Mouse (Mus musculus) midbrain, embryonic 11.5 days (tissue): Measurements from ENCODE around the gene Ppp4c. TPM values are rescaled to one million over a fixed set of nuclear protein-coding genes. Genes with fewer than 3 reads are reported as not detected.
A peak's percentile ranks its signal among the peaks of the same experiment; 100 is the strongest.

Source experiments
- ATAC-seq: fragments of 200-750 bp; cut with Nextera tagmentation; 2 replicates; pipeline ENCODE4 v1.8.0; 2017; ENCODE audit warnings: moderate TSS enrichment, moderate library complexity; ENCODE audit not compliant: low FRiP score
- DNase-seq: peaks from one replicate; pipeline ENCODE4 v3.0.0; 2015; ENCODE audit warnings: low spot score; ENCODE audit errors: missing footprints
- H3K27ac ChIP-seq: fragments of 300-500 bp; sonication (generic); 2 replicates; pipeline ENCODE4 v1.5.1; 2014; ENCODE audit warnings: low read depth, low read length
- H3K27me3 ChIP-seq: fragments of 300-500 bp; sonication (generic); 2 replicates; pipeline ENCODE4 v1.6.1; 2014; ENCODE audit warnings: mild to moderate bottlenecking, low read length, moderate library complexity, mixed read lengths; ENCODE audit not compliant: control insufficient read depth, insufficient read depth
- H3K36me3 ChIP-seq: fragments of 300-500 bp; sonication (generic); 2 replicates; pipeline ENCODE4 v1.6.1; 2014; ENCODE audit warnings: mild to moderate bottlenecking, low read length, moderate library complexity, mixed read lengths; ENCODE audit not compliant: control insufficient read depth, insufficient read depth
- H3K4me1 ChIP-seq: fragments of 300-500 bp; sonication (generic); 2 replicates; pipeline ENCODE4 v1.6.1; 2014; ENCODE audit warnings: low read length; ENCODE audit not compliant: control insufficient read depth, insufficient read depth
- H3K4me2 ChIP-seq: fragments of 300-500 bp; sonication (generic); 2 replicates; pipeline ENCODE4 v1.6.1; 2014; ENCODE audit warnings: mild to moderate bottlenecking, moderate library complexity
- H3K4me3 ChIP-seq: fragments of 300-500 bp; sonication (generic); 2 replicates; pipeline ENCODE4 v1.5.1; 2014; ENCODE audit warnings: low read depth, low read length
- H3K9ac ChIP-seq: fragments of 300-500 bp; sonication (generic); 2 replicates; pipeline ENCODE4 v1.6.1; 2014; ENCODE audit warnings: low read length
- H3K9me3 ChIP-seq: fragments of 300-500 bp; sonication (generic); 2 replicates; pipeline ENCODE4 v1.6.1; 2016; ENCODE audit warnings: low read length; ENCODE audit not compliant: control insufficient read depth
- WGBS: fragments of 180-500 bp; shearing (Covaris S2); extraction: QIAGEN DNeasy Blood & Tissue Kit; methylation state at CpG from one replicate; pipeline ENCODE4 v1.1.7; 2014; 5-methylcytosine and 5-hydroxymethylcytosine counted together
- polyA plus RNA-seq: library from polyadenylated mRNA; unstranded; fragments of >200 nt; fragmentation: Nextera tagmentation; extraction: Ambion mirVana; gene quantifications from 2 replicates; pipeline ENCODE4 v1.2.1, GENCODE M21; 2014

Ppp4c gene
- polyA plus RNA-seq, 1 experiment from 2014 or later: 335 TPM

DNA sequence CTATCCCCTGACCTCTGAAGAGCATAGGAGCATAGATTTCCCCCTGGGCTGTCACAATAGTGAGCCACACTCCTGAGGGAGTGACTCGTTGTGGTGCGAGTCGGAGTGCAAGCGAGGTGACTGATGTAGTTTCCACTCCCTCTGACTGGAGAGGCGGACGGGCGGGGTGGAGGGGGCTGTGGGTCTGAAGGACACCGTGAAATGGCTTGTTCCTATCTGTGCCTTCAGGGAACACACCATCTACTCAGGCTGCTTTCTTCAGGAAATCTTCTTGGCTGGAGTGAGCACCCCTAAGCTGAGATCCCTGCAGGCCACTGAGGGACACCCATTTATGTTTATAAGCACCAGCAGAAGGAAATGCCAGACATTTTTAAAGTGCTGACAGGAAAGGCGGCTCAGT lies 30.4 kb upstream of the Ppp4c start:
- H3K27ac ChIP-seq: no peak overlapping the region
- no peaks in the 10 kb centered on the region for H3K36me3 ChIP-seq
- peak overlapping the region; percentile 73 for H3K9ac ChIP-seq
- H3K4me1 ChIP-seq: peaks cover 11% of the 10 kb centered on the region
- peak overlapping the region; percentile 53 for H3K4me3 ChIP-seq
- peak overlapping the region; percentile 69 for H3K4me2 ChIP-seq
- peak; percentile 89 for DNase-seq
- H3K27me3 ChIP-seq: peaks cover 2% of the 10 kb centered on the region; the same call in 1 of the 2 replicates
- ATAC-seq: peak; percentile 14; the same call in 1 of the 2 replicates
- 14% methylated on average over 9 of the region's 9 CpGs for WGBS
- H3K9me3 ChIP-seq: no peaks in the 10 kb centered on the region

DNA sequence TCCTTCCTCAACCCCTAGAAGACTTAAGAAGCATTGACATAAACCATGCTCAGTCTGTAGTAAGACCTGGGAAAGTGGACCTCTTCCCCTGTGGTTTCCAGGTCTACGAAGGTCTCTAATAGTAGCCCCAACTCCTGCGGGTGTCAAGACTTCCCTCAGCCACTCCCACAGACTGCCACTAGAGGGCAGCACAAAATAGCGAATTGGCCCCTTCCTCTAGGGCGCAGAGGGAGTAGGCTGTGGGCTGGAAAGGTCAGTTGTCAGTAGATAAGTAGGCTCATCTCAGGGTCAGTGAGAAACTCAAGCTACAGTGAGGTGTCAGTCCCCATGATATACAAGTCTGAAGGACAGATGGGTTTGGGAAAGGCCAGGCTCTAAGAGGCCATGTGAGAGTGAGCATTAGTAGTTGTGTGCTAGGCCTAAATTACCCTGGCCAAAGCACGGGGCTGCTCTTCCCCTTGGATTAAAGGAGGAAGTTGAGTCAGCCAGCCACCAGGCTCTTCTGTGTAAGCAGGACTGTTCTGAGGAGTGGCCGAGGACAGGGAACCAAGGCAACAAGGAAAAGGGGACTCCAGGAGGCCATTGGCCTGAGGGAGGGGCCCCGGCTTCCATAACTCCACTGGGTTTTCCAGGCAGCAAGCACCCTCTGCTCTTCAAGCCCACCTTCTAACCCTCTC lies 29.7 kb upstream of the Ppp4c start:
- ATAC-seq (peak; percentile 51; the same call in 1 of the 2 replicates), DNase-seq (peak; percentile 99)
- no peaks in the 10 kb centered on the region for H3K9me3 ChIP-seq
- H3K4me1 ChIP-seq: peaks cover 11% of the 10 kb centered on the region
- peaks cover 2% of the 10 kb centered on the region for H3K27me3 ChIP-seq
- no peak overlapping the region for H3K27ac ChIP-seq
- H3K4me3 ChIP-seq: no peak overlapping the region
- H3K36me3 ChIP-seq: no peaks in the 10 kb centered on the region
- H3K4me2 ChIP-seq: no peak overlapping the region
- WGBS: 26% methylated on average over 7 of the region's 7 CpGs
- H3K9ac ChIP-seq: peak overlapping the region; percentile 73

DNA sequence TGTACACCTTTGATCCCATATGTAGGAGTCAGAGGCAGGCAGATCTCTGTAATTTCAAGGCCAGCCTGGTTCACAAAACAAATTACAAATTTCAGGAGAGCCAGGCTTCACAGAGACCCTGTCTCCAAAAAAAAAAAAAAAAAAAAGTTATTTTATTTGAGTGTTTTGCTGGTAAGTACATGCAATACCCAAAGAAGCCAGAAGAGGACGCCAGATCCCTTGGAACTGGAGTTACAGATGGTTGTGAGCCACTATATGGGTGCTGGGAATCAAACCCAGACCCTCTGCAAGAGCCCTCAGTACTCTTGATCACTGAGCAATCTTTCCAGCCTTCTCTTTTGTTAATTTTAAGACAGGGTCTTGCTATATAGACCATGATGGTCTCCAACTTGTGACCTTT lies 26.5 kb upstream of the Ppp4c start:
- Histone ChIP-seq H3K4me1 (peaks cover 11% of the 10 kb centered on the region), H3K36me3 (no peaks in the 10 kb centered on the region), H3K9ac (no peak overlapping the region), H3K9me3 (no peaks in the 10 kb centered on the region), H3K27ac (no peak overlapping the region), H3K27me3 (peaks cover 2% of the 10 kb centered on the region), H3K4me3 (no peak overlapping the region), H3K4me2 (no peak overlapping the region)
- DNase-seq (peak; percentile 45), ATAC-seq (no peak)
- WGBS: 32% methylated on average over 1 of the region's 1 CpGs

DNA sequence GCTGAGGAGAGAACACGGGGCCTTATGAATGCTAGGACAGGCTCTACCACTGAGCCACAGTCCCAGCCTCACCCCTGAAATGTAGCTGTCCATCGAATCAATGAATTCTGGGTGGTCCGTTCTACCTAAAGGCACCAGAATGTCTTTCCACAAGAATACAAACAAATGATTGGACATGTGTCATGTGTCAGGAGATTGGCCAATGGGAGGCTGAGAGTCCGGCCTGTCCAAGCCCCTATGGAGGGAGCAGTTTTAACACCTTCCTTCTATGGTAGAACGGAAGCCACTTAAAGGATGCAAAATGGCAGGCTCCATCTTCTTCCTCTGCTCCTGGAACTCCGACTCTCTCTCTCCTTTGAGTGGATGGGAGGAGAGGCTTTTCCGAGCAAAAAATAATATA lies 25.3 kb upstream of the Ppp4c start:
- Histone ChIP-seq H3K9me3 (no peaks in the 10 kb centered on the region), H3K27me3 (peaks cover 2% of the 10 kb centered on the region), H3K4me3 (no peak overlapping the region), H3K27ac (no peak overlapping the region), H3K36me3 (no peaks in the 10 kb centered on the region), H3K4me2 (no peak overlapping the region), H3K9ac (no peak overlapping the region), H3K4me1 (peaks cover 6% of the 10 kb centered on the region)
- no peak for ATAC-seq
- WGBS: 83% methylated on average over 7 of the region's 7 CpGs
- no peak for DNase-seq

DNA sequence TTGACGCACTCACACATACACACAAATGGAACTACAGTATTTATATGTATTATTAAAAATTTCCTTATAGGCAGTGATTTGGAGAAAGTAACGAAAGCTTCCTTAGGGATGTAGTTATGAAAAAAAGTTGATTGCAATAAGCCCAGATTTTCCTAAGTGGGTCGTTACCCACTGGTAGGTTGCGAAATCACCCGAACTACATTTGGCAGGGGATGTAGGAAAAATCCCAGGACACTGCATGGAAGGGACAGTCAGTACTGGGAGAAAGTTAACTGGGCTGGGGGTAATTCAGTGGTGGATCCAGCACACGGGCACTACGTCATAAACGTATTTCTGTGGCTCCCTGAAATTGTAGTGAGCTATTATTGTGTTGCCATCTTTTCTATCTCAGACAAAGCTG lies 24.2 kb upstream of the Ppp4c start:
- no peak overlapping the region for H3K9ac ChIP-seq
- ATAC-seq: no peak
- no peak for DNase-seq
- H3K4me2 ChIP-seq: no peak overlapping the region
- WGBS: 94% methylated on average over 8 of the region's 8 CpGs
- H3K27ac ChIP-seq: no peak overlapping the region
- H3K4me1 ChIP-seq: no peaks in the 10 kb centered on the region
- no peaks in the 10 kb centered on the region for H3K9me3 ChIP-seq
- no peaks in the 10 kb centered on the region for H3K36me3 ChIP-seq
- H3K27me3 ChIP-seq: no peaks in the 10 kb centered on the region; the same call in 1 of the 2 replicates
- H3K4me3 ChIP-seq: no peak overlapping the region

DNA sequence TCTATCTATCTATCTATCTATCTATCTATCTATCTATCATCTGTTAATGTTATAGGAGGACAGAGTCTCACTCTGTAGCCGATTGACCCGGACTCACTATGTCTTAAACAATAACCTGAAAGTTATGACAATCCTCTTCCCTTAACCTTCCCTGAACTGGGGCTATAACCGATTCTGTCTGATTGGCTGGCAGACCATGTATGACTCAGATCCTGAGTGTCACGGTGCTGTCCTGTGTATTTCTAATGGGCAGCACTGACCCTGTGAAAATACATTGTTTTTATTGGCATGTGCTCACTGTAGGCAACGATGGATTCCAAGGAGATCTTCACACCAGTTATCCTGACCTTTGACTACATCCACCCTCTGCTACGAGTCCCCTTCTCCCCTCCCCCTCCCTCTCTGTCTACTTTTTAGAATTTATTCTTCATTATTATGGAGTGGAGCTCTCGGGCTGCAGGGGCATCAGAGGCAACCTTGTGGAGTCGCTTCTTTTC lies 23.5 kb upstream of the Ppp4c start:
- Histone ChIP-seq H3K4me1 (no peaks in the 10 kb centered on the region), H3K27me3 (no peaks in the 10 kb centered on the region; the same call in 1 of the 2 replicates), H3K27ac (no peak overlapping the region), H3K4me2 (no peak overlapping the region), H3K9ac (no peak overlapping the region), H3K36me3 (no peaks in the 10 kb centered on the region), H3K9me3 (no peaks in the 10 kb centered on the region), H3K4me3 (no peak overlapping the region)
- ATAC-seq (no peak), DNase-seq (no peak)
- 62% methylated on average over 8 of the region's 8 CpGs for WGBS

DNA sequence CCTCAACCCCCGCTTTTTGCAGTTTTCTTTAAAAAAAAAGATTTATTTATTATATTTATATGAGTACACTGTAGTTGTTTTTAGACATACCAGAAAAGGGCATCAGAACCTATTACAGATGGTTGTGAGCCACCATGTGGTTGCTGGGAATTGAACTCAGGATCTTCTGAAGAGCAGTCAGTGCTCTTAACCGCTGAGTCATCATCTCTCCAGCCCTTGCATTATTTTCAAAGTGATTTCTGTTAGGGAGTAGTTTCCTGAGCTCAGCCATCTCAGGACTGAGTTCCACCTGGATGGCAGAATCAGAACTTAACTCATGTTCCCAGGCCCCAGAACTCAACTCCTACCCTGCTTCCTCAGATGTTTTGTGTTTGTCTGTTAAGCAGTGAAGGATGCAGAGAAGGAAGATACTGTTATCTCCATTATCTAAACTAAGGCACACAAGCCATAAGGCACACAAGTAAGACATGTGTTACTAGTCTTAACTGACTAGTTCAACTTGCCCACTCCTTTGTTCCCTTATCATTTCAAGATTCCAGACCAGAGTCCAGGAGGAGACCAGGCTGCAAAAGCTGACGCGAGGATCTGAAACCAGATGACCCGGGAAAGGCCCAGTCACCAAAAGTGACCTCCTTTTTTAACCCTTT lies 17.6 kb upstream of the Ppp4c start:
- WGBS: 74% methylated on average over 5 of the region's 5 CpGs
- no peaks in the 10 kb centered on the region for H3K9me3 ChIP-seq
- H3K36me3 ChIP-seq: no peaks in the 10 kb centered on the region
- peak overlapping the region; percentile 87; the same call in 1 of the 2 replicates for H3K4me2 ChIP-seq
- peaks cover 15% of the 10 kb centered on the region for H3K4me1 ChIP-seq
- no peaks in the 10 kb centered on the region for H3K27me3 ChIP-seq
- ATAC-seq: no peak
- H3K27ac ChIP-seq: no peak overlapping the region
- peak overlapping the region; percentile 88 for H3K9ac ChIP-seq
- peak; percentile 84 for DNase-seq
- no peak overlapping the region for H3K4me3 ChIP-seq

DNA sequence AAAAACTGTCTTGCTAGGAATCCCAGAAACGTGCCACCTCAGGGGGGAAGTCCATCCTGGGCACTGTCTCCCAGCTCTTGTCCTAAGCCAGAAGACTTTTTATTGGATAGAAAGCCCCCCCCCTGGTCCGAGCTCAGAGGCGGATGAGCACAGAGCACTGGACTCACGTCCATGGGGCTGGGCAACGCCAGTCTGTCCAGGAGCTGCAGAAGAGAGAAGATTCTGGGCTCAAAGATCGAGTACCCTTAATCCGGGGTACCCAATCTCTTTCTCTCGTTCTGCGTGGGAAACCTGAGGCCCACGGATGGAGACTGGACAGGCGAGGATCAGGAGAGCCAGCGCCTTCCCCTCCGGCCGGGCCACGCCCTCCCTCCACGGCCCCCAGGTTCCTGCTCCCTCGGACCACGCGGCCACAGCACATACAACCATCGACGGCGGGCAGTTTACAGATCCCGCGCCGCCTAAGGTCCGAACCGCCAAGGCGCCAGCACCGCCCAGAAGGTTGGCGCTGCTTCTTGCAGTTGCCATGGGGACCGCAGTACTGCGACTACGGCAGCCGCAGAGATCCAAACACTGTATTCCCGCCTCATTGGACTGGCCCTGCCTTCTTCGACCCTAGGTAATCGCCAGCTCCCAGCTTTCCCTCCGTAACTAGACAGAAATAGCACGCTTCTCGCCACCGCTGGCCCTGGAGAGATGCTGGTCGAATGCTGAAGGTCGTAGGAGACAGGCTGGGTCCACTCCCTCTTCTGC lies 16.6 kb upstream of the Ppp4c start:
- H3K4me1 ChIP-seq: peaks cover 15% of the 10 kb centered on the region
- H3K9me3 ChIP-seq: no peaks in the 10 kb centered on the region
- H3K27me3 ChIP-seq: no peaks in the 10 kb centered on the region
- peak overlapping the region; percentile 64 for H3K4me3 ChIP-seq
- ATAC-seq: peak; percentile 93
- peak; percentile 95 for DNase-seq
- WGBS: 0% methylated on average over 38 of the region's 43 CpGs
- peak overlapping the region; percentile 88 for H3K9ac ChIP-seq
- H3K27ac ChIP-seq: peak overlapping the region; percentile 45
- H3K4me2 ChIP-seq: peak overlapping the region; percentile 87
- no peaks in the 10 kb centered on the region for H3K36me3 ChIP-seq

DNA sequence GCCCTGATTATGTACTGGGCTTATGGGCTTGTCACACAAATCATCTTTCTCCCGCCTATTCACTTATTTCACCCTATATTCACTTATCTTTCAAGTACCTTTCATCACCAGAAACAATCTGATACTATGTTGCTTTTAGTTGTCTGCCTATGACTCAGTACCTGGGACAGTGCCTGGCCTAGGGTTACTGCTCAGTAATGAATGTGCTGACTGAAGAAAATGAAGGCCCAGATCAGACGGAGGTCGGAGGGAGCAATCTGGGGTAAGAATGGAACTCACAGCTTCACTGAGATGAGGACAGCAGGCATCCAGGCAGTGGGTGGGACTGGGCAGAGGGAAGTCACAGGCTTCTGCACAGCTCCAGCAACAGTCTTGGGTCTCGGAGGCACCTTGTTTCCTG lies 15.1 kb upstream of the Ppp4c start:
- H3K9me3 ChIP-seq: no peaks in the 10 kb centered on the region
- 89% methylated on average over 4 of the region's 4 CpGs for WGBS
- no peaks in the 10 kb centered on the region for H3K36me3 ChIP-seq
- DNase-seq (peak; percentile 35), ATAC-seq (no peak)
- peak overlapping the region; percentile 88; the same call in 1 of the 2 replicates for H3K9ac ChIP-seq
- peak overlapping the region; percentile 87 for H3K4me2 ChIP-seq
- H3K4me1 ChIP-seq: peaks cover 15% of the 10 kb centered on the region
- H3K4me3 ChIP-seq: no peak overlapping the region
- H3K27me3 ChIP-seq: no peaks in the 10 kb centered on the region
- no peak overlapping the region for H3K27ac ChIP-seq
